8 mouse cellular contexts compared by ENCODE assay signal in the genomic region with DNA sequence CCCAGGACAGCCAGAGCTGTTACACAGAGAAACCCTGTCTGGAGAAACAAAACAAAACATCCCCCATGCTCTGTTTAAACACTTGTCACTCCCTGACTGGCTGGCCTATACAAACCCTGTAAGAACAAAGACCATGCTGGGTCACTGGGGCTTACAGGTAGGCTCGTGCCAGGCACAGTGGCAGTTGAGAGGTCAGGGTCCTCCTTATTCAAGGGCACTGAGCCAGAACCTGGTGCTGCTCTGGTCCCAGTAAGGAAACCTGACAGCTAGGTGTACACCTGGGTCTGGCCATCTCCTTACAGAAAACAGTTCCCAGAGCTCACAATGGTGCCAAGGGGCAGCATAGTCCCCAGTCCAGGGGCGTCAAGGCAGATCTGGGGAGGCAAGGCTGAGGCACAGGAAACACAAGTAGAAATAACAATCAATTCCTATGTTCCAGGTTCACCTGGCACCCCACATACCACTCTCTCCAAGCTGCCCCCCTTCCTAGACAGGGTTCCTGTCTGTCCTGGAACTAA. TPM values are rescaled to one million over a fixed set of nuclear protein-coding genes. Genes with fewer than 3 reads are reported as not detected.
A peak's percentile ranks its signal among the peaks of the same experiment; 100 is the strongest.
DNase-seq lines count a peak whose midpoint lies in the region; ATAC-seq lines count a peak whose summit lies in the region.

No protein-coding gene starts in this region.

- peaks cover 26% of the 10 kb centered on the region for H3K36me3 ChIP-seq in kidney, embryonic 14.5 days (ENCODE audit: control insufficient read depth, insufficient read depth, low read length)
- H3K36me3 ChIP-seq in embryonic facial prominence, embryonic 14.5 days (ENCODE audit: control insufficient read depth, insufficient read depth, low read length), result peaks cover 23% of the 10 kb centered on the region
- peaks cover 23% of the 10 kb centered on the region for H3K36me3 ChIP-seq in kidney, embryonic 16.5 days (ENCODE audit: insufficient read depth, low read length)
- peaks cover 23% of the 10 kb centered on the region for H3K36me3 ChIP-seq in neural tube, embryonic 12.5 days

- no peak overlapping the region for H3K27ac ChIP-seq in kidney, embryonic 14.5 days (ENCODE audit: low read depth, low read length)
- H3K27ac ChIP-seq in embryonic facial prominence, embryonic 14.5 days (replicated peaks; ENCODE audit: low read depth, low read length), result no peak overlapping the region
- no peak overlapping the region for H3K27ac ChIP-seq in kidney, embryonic 16.5 days (ENCODE audit: low read length)
- H3K27ac ChIP-seq in neural tube, embryonic 12.5 days, result no peak overlapping the region

- no peak for ATAC-seq in kidney, embryonic 14.5 days (ENCODE audit: low FRiP score, low TSS enrichment)
- ATAC-seq in embryonic facial prominence, embryonic 14.5 days (ENCODE audit: low read depth), result no peak
- no peak for ATAC-seq in kidney, embryonic 16.5 days (ENCODE audit: low FRiP score, low TSS enrichment)
- ATAC-seq in neural tube, embryonic 12.5 days (ENCODE audit: low FRiP score, low read depth), result no peak

- H3K9me3 ChIP-seq in kidney, embryonic 14.5 days (ENCODE audit: control insufficient read depth, low read length), result no peaks in the 10 kb centered on the region
- H3K9me3 ChIP-seq in embryonic facial prominence, embryonic 14.5 days (ENCODE audit: control insufficient read depth, low read length), result no peaks in the 10 kb centered on the region
- no peaks in the 10 kb centered on the region for H3K9me3 ChIP-seq in kidney, embryonic 16.5 days (ENCODE audit: low read length)
- H3K9me3 ChIP-seq in neural tube, embryonic 12.5 days, result no peaks in the 10 kb centered on the region

- DNase-seq in kidney, postnatal 4 days, result no peak
- no peak for DNase-seq in embryonic facial prominence, embryonic 14.5 days (ENCODE audit: low spot score)
- no peak for DNase-seq in right cerebral cortex, adult 2 months (ENCODE audit: low spot score in 2 of 2)
- DNase-seq in ovary, postnatal 36 days (ENCODE audit: low spot score), result no peak
- DNase-seq in spleen, postnatal 14 days (ENCODE audit: low spot score in 2 of 2), result no peak

- peak overlapping the region; percentile 96 for H3K4me2 ChIP-seq in kidney, embryonic 14.5 days (replicated peaks; ENCODE audit: low read depth, low read length)
- peak overlapping the region; percentile 90 for H3K4me2 ChIP-seq in embryonic facial prominence, embryonic 14.5 days (ENCODE audit: low read depth, low read length)
- peak overlapping the region; percentile 95 for H3K4me2 ChIP-seq in kidney, embryonic 16.5 days (replicated peaks; ENCODE audit: low read depth, low read length)
- peak overlapping the region; percentile 97 for H3K4me2 ChIP-seq in neural tube, embryonic 12.5 days (replicated peaks)

- no peaks in the 10 kb centered on the region for H3K27me3 ChIP-seq in kidney, embryonic 14.5 days (ENCODE audit: control insufficient read depth, insufficient read depth, low read length)
- H3K27me3 ChIP-seq in embryonic facial prominence, embryonic 14.5 days (replicated peaks; ENCODE audit: control insufficient read depth, insufficient read depth, low read length), result no peaks in the 10 kb centered on the region
- no peaks in the 10 kb centered on the region for H3K27me3 ChIP-seq in kidney, embryonic 16.5 days (ENCODE audit: insufficient read depth, low read length)
- H3K27me3 ChIP-seq in neural tube, embryonic 12.5 days (replicated peaks), result no peaks in the 10 kb centered on the region

- H3K4me3 ChIP-seq in kidney, embryonic 14.5 days (ENCODE audit: low read length), result peak overlapping the region; percentile 67
- H3K4me3 ChIP-seq in embryonic facial prominence, embryonic 14.5 days (ENCODE audit: low read depth, low read length), result peak overlapping the region; percentile 94
- H3K4me3 ChIP-seq in kidney, embryonic 16.5 days (ENCODE audit: low read length), result peak overlapping the region; percentile 87
- H3K4me3 ChIP-seq in neural tube, embryonic 12.5 days, result peak overlapping the region; percentile 95

- peak overlapping the region; percentile 86 for H3K9ac ChIP-seq in kidney, embryonic 14.5 days (ENCODE audit: low read depth, low read length)
- H3K9ac ChIP-seq in embryonic facial prominence, embryonic 14.5 days (ENCODE audit: low read depth, low read length), result peak overlapping the region; percentile 97
- H3K9ac ChIP-seq in kidney, embryonic 16.5 days (replicated peaks; ENCODE audit: low read length), result peak overlapping the region; percentile 92
- H3K9ac ChIP-seq in neural tube, embryonic 12.5 days, result peak overlapping the region; percentile 93

- peaks cover 25% of the 10 kb centered on the region for H3K4me1 ChIP-seq in kidney, embryonic 14.5 days (ENCODE audit: control insufficient read depth, insufficient read depth, low read length)
- H3K4me1 ChIP-seq in embryonic facial prominence, embryonic 14.5 days (ENCODE audit: control insufficient read depth, insufficient read depth, low read length), result peaks cover 20% of the 10 kb centered on the region
- peaks cover 33% of the 10 kb centered on the region for H3K4me1 ChIP-seq in kidney, embryonic 16.5 days (ENCODE audit: insufficient read depth, low read length)
- peaks cover 23% of the 10 kb centered on the region for H3K4me1 ChIP-seq in neural tube, embryonic 12.5 days

- WGBS in kidney, embryonic 14.5 days, result 58% methylated on average over 2 of the region's 2 CpGs
- 78% methylated on average over 2 of the region's 2 CpGs for WGBS in embryonic facial prominence, embryonic 14.5 days
- WGBS in kidney, embryonic 16.5 days, result 63% methylated on average over 2 of the region's 2 CpGs
- 76% methylated on average over 2 of the region's 2 CpGs for WGBS in neural tube, embryonic 12.5 days

RNA-seq across cellular contexts. Expression of a gene that starts 1.5 kb away (rescaled TPM):
- polyA plus RNA-seq in kidney, embryonic 14.5 days (2014; fragmentation: Nextera tagmentation; extraction: Ambion mirVana), result 95.9 and 104 TPM in 2 replicates
- 77.5 and 78.9 TPM in 2 replicates for polyA plus RNA-seq in embryonic facial prominence, embryonic 14.5 days (2014; fragmentation: Nextera tagmentation; extraction: Ambion mirVana)
- 66.4 and 77.0 TPM in 2 replicates for polyA plus RNA-seq in kidney, embryonic 16.5 days (2015; fragmentation: Nextera tagmentation; extraction: Ambion mirVana)
- polyA plus RNA-seq in neural tube, embryonic 12.5 days (2016; fragmentation: Nextera tagmentation; extraction: Ambion mirVana), result 115 and 118 TPM in 2 replicates

RNA-seq across cellular contexts. Expression of a gene that starts 10.4 kb away (rescaled TPM):
- polyA plus RNA-seq in kidney, embryonic 14.5 days (2014; fragmentation: Nextera tagmentation; extraction: Ambion mirVana), result 0.11 and 0.61 TPM in 2 replicates
- polyA plus RNA-seq in embryonic facial prominence, embryonic 14.5 days (2014; fragmentation: Nextera tagmentation; extraction: Ambion mirVana), result 0.35 and 0.38 TPM in 2 replicates
- polyA plus RNA-seq in kidney, embryonic 16.5 days (2015; fragmentation: Nextera tagmentation; extraction: Ambion mirVana), result 0.14 and 0.39 TPM in 2 replicates
- polyA plus RNA-seq in neural tube, embryonic 12.5 days (2016; fragmentation: Nextera tagmentation; extraction: Ambion mirVana), result 0.55 and 1.2 TPM in 2 replicates

RNA-seq across cellular contexts. Expression of a gene that starts 11.8 kb away (rescaled TPM):
- 4.9 and 8.2 TPM in 2 replicates for polyA plus RNA-seq in kidney, embryonic 14.5 days (2014; fragmentation: Nextera tagmentation; extraction: Ambion mirVana)
- polyA plus RNA-seq in embryonic facial prominence, embryonic 14.5 days (2014; fragmentation: Nextera tagmentation; extraction: Ambion mirVana), result 8.3 and 10.7 TPM in 2 replicates
- polyA plus RNA-seq in kidney, embryonic 16.5 days (2015; fragmentation: Nextera tagmentation; extraction: Ambion mirVana), result 23.9 and 26.4 TPM in 2 replicates
- polyA plus RNA-seq in neural tube, embryonic 12.5 days (2016; fragmentation: Nextera tagmentation; extraction: Ambion mirVana), result 1.5 and 2.0 TPM in 2 replicates

RNA-seq across cellular contexts. Expression of a gene that starts 18.9 kb away (rescaled TPM):
- 33.2 and 38.9 TPM in 2 replicates for polyA plus RNA-seq in kidney, embryonic 14.5 days (2014; fragmentation: Nextera tagmentation; extraction: Ambion mirVana)
- 32.5 and 33.6 TPM in 2 replicates for polyA plus RNA-seq in embryonic facial prominence, embryonic 14.5 days (2014; fragmentation: Nextera tagmentation; extraction: Ambion mirVana)
- polyA plus RNA-seq in kidney, embryonic 16.5 days (2015; fragmentation: Nextera tagmentation; extraction: Ambion mirVana), result 60.9 and 63.8 TPM in 2 replicates
- polyA plus RNA-seq in neural tube, embryonic 12.5 days (2016; fragmentation: Nextera tagmentation; extraction: Ambion mirVana), result 44.7 and 44.9 TPM in 2 replicates

RNA-seq across cellular contexts. Expression of a gene that starts 25.5 kb away (rescaled TPM):
- not detected in 2 replicates for polyA plus RNA-seq in kidney, embryonic 14.5 days (2014; fragmentation: Nextera tagmentation; extraction: Ambion mirVana)
- 0.16 TPM in 1 of 2 replicates, not detected in the other for polyA plus RNA-seq in embryonic facial prominence, embryonic 14.5 days (2014; fragmentation: Nextera tagmentation; extraction: Ambion mirVana)
- polyA plus RNA-seq in kidney, embryonic 16.5 days (2015; fragmentation: Nextera tagmentation; extraction: Ambion mirVana), result not detected in 2 replicates
- polyA plus RNA-seq in neural tube, embryonic 12.5 days (2016; fragmentation: Nextera tagmentation; extraction: Ambion mirVana), result 0.16 and 0.42 TPM in 2 replicates
